Mouse (Mus musculus) lung, postnatal 0 days (tissue): ENCODE data around the gene Fastkd1. TPM values are rescaled to one million over a fixed set of nuclear protein-coding genes. Genes with fewer than 3 reads are reported as not detected.
"Not testable (repeated sequence)": the region's sequence is repeated elsewhere in the genome, so short reads cannot be mapped to it uniquely, and the experiment has no call there.

Experiments
- ATAC-seq: fragments of 200-750 bp; cut with Nextera tagmentation; 2 replicates; pipeline ENCODE4 v1.8.0; 2017; ENCODE audit warnings: moderate library complexity
- DNase-seq: peaks from one replicate; pipeline ENCODE4 v3.0.0-alpha.2; 2016; ENCODE audit warnings: low spot score
- H3K27ac ChIP-seq: fragments of 300-500 bp; sonication (generic); 2 replicates; pipeline ENCODE4 v1.5.1; 2014; ENCODE audit warnings: antibody characterized with exemption, mild to moderate bottlenecking, low read length, mixed read lengths
- H3K27me3 ChIP-seq: fragments of 300-500 bp; sonication (generic); replicated peaks from 2 replicates; pipeline ENCODE4 v1.6.1; 2014; ENCODE audit warnings: low read length, mixed read lengths; ENCODE audit not compliant: insufficient read depth
- H3K36me3 ChIP-seq: fragments of 300-500 bp; sonication (generic); 2 replicates; pipeline ENCODE4 v1.6.1; 2014; ENCODE audit warnings: low read length, mixed read lengths; ENCODE audit not compliant: insufficient read depth
- H3K4me1 ChIP-seq: fragments of 300-500 bp; sonication (generic); 2 replicates; pipeline ENCODE4 v1.6.1; 2014; ENCODE audit warnings: antibody characterized with exemption, low read depth, low read length, mixed read lengths; ENCODE audit not compliant: insufficient read depth
- H3K4me2 ChIP-seq: fragments of 300-500 bp; sonication (generic); replicated peaks from 2 replicates; pipeline ENCODE4 v1.6.1; 2014; ENCODE audit warnings: low read depth, mild to moderate bottlenecking, low read length, moderate library complexity, mixed read lengths
- H3K4me3 ChIP-seq: fragments of 300-500 bp; sonication (generic); 2 replicates; pipeline ENCODE4 v1.5.1; 2014; ENCODE audit warnings: low read depth, low read length
- H3K9ac ChIP-seq: fragments of 300-500 bp; sonication (generic); replicated peaks from 2 replicates; pipeline ENCODE4 v1.6.1; 2014; ENCODE audit warnings: low read depth, mild to moderate bottlenecking
- H3K9me3 ChIP-seq: fragments of 300-500 bp; sonication (generic); 2 replicates; pipeline ENCODE4 v1.6.1; 2016; ENCODE audit warnings: low read length, mixed read lengths
- CTCF ChIP-seq: IDR thresholded peaks from 2 replicates; pipeline ENCODE4 v1.5.1; 2016; ENCODE audit warnings: antibody characterized with exemption, mild to moderate bottlenecking
- EP300 ChIP-seq: IDR thresholded peaks from 2 replicates; pipeline ENCODE4 v1.6.1; 2016; ENCODE audit warnings: antibody characterized with exemption, mild to moderate bottlenecking, control low read depth
- WGBS: fragments of 180-500 bp; shearing (Covaris S2); extraction: QIAGEN DNeasy Blood & Tissue Kit; methylation state at CpG from one replicate; pipeline ENCODE4 v1.1.7; 2014; 5-methylcytosine and 5-hydroxymethylcytosine counted together
- polyA plus RNA-seq: library from polyadenylated mRNA; unstranded; fragments of >200 nt; fragmentation: Nextera tagmentation; extraction: Ambion mirVana; gene quantifications from 2 replicates; pipeline ENCODE4 v1.2.1, GENCODE M21; 2015

The Fastkd1 gene
- polyA plus RNA-seq, 1 experiment from 2014 or later: 6.2 TPM

- 94% methylated on average over 4 of the region's 4 CpGs for WGBS
- no peak for DNase-seq
- Histone ChIP-seq H3K9me3 (no peaks in the 10 kb centered on the region), H3K4me1 (no peaks in the 10 kb centered on the region), H3K36me3 (no peaks in the 10 kb centered on the region), H3K9ac (no peak overlapping the region), H3K4me2 (no peak overlapping the region), H3K4me3 (no peak overlapping the region), H3K27me3 (no peaks in the 10 kb centered on the region), H3K27ac (no peak overlapping the region)
- ATAC-seq: no peak
- TF ChIP-seq CTCF (no peak), EP300 (no peak)
Measured at GRCm38 (mm10) chr2:69659326-69659725, 54.0 kb downstream of the Fastkd1 start.

- DNase-seq: no peak
- Histone ChIP-seq H3K4me2 (no peak overlapping the region), H3K27ac (no peak overlapping the region), H3K4me3 (no peak overlapping the region), H3K9ac (no peak overlapping the region), H3K9me3 (no peaks in the 10 kb centered on the region), H3K36me3 (no peaks in the 10 kb centered on the region), H3K27me3 (no peaks in the 10 kb centered on the region), H3K4me1 (peaks cover 5% of the 10 kb centered on the region; the same call in 1 of the 2 replicates)
- no peak for TF ChIP-seq EP300
- TF ChIP-seq CTCF: no peak
- no peak for ATAC-seq
- 89% methylated on average over 5 of the region's 5 CpGs for WGBS
Measured at GRCm38 (mm10) chr2:69649716-69650115, 63.6 kb downstream of the Fastkd1 start.

- H3K9me3 ChIP-seq: no peaks in the 10 kb centered on the region
- H3K27ac ChIP-seq: no peak within 1 kb of the TSS
- peak within 1 kb of the TSS; percentile 53 for H3K4me3 ChIP-seq
- peak within 1 kb of the TSS; percentile 64 for H3K4me2 ChIP-seq
- 4% methylated on average over 43 of the region's 43 CpGs for WGBS
- TF ChIP-seq EP300: peak; percentile 48; the same call in 1 of the 2 replicates
- no peak for TF ChIP-seq CTCF
- H3K36me3 ChIP-seq: no peaks in the 10 kb centered on the region
- no peaks in the 10 kb centered on the region for H3K27me3 ChIP-seq
- H3K9ac ChIP-seq: peak within 1 kb of the TSS; percentile 43
- H3K4me1 ChIP-seq: peaks cover 5% of the 10 kb centered on the region; the same call in 1 of the 2 replicates
- DNase-seq (peak; percentile 97), ATAC-seq (peak; percentile 98)
Measured at GRCm38 (mm10) chr2:69646726-69647490, 66.4 kb downstream of the Fastkd1 start, which contains the start of gene Bbs5. TSS of gene Bbs5 (plus strand) at chr2:69647171.

- WGBS: 77% methylated on average over 11 of the region's 11 CpGs
- DNase-seq: no peak
- H3K9ac ChIP-seq: no peak overlapping the region
Measured at GRCm38 (mm10) chr2:69644968-69645617, 68.2 kb downstream of the Fastkd1 start.

GRCm38 (mm10) chr2:69640100-69640499, 73.2 kb downstream of the Fastkd1 start:
- Histone ChIP-seq H3K4me2 (no peak overlapping the region), H3K4me1 (no peaks in the 10 kb centered on the region), H3K27me3 (no peaks in the 10 kb centered on the region), H3K36me3 (no peaks in the 10 kb centered on the region), H3K27ac (no peak overlapping the region), H3K9me3 (no peaks in the 10 kb centered on the region), H3K4me3 (no peak overlapping the region), H3K9ac (no peak overlapping the region)
- ATAC-seq: no peak
- WGBS: 61% methylated on average over 10 of the region's 10 CpGs
- no peak for DNase-seq
- TF ChIP-seq EP300: no peak
- no peak for TF ChIP-seq CTCF

More at GRCm38 (mm10) chr2:69644968-69645617, 68.2 kb downstream of the Fastkd1 start:
- H3K4me2 ChIP-seq: no peak overlapping the region
- no peaks in the 10 kb centered on the region for H3K27me3 ChIP-seq
- TF ChIP-seq CTCF: no peak
- TF ChIP-seq EP300: no peak
- H3K27ac ChIP-seq: no peak overlapping the region
- peaks cover 5% of the 10 kb centered on the region; the same call in 1 of the 2 replicates for H3K4me1 ChIP-seq
- no peaks in the 10 kb centered on the region for H3K9me3 ChIP-seq
- H3K4me3 ChIP-seq: no peak overlapping the region
- no peaks in the 10 kb centered on the region for H3K36me3 ChIP-seq
- ATAC-seq: no peak

- not testable (repeated sequence) for H3K4me1 ChIP-seq, H3K27ac ChIP-seq, H3K4me2 ChIP-seq, H3K9me3 ChIP-seq, DNase-seq, H3K4me3 ChIP-seq, H3K27me3 ChIP-seq, H3K9ac ChIP-seq, ATAC-seq, H3K36me3 ChIP-seq
- WGBS: 70% methylated on average over 7 of the region's 7 CpGs
Measured at GRCm38 (mm10) chr2:69637989-69638388, 75.3 kb downstream of the Fastkd1 start.

Other genes with a start within 250 kb of the Fastkd1 start
- 1.1 and 2.4 TPM in 2 replicates for gene Lrp2, start 127.5 kb downstream of the Fastkd1 start, polyA plus RNA-seq
- gene Bbs5, start 66.3 kb downstream of the Fastkd1 start, polyA plus RNA-seq: 13.4 and 13.9 TPM in 2 replicates
- gene Klhl41, start 43.4 kb downstream of the Fastkd1 start, polyA plus RNA-seq: 0.45 and 0.83 TPM in 2 replicates
- 95.1 and 96.5 TPM in 2 replicates for gene Ppig, start 9.0 kb upstream of the Fastkd1 start, polyA plus RNA-seq
- 2.3 and 2.5 TPM in 2 replicates for gene Ccdc173, start 76.1 kb upstream of the Fastkd1 start, polyA plus RNA-seq
- 20.3 and 20.8 TPM in 2 replicates for gene Phospho2, start 76.1 kb upstream of the Fastkd1 start, polyA plus RNA-seq
- gene Klhl23, start 108.4 kb upstream of the Fastkd1 start, polyA plus RNA-seq: 29.6 and 30.3 TPM in 2 replicates
- gene Ssb, start 148.0 kb upstream of the Fastkd1 start, polyA plus RNA-seq: 185 and 187 TPM in 2 replicates
- gene Mettl5, start 172.1 kb upstream of the Fastkd1 start, polyA plus RNA-seq: 24.1 and 25.6 TPM in 2 replicates
- gene Ubr3, start 183.7 kb upstream of the Fastkd1 start, polyA plus RNA-seq: 9.9 and 10.4 TPM in 2 replicates